Mouse (Mus musculus) heart, adult 11 months (tissue): Measurements from ENCODE around the gene Armc9.

Source experiments
- DNase-seq: peaks from one replicate; pipeline ENCODE4 v3.0.0; 2022

The Armc9 gene

DNA sequence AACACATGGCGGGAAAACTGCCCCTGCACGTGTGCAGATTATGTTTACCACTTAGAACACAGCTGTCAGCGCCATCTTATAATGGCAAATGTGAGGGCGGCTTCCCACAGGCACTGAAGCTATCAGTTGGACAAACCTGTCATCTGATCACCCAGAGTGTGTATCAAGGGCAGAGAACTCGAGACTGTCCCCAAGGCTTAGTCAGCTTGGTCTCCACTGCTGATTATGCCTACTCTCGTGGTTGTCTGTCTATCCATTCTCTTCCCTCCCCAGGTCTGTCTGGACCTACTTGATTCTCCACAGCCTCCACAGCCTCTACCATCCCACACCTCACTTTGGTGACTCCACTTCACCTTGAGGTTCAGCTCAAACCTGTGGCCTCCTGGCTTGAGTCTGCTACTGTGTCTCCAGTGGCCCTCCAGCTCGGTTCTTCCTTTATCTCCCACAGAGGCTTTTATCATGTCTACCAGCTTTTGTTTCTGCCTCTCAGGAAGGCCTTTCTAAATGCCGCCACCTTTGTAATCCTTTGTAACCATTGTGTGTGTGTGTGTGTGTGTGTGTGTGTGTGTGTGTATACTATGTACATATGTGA, 166.3 kb downstream of the Armc9 start:
- peak; percentile 73 for DNase-seq
